Mouse (Mus musculus) myocyte (in vitro differentiated cells): ENCODE measurements around the gene Fam49a.

Source experiments
- CEBPB ChIP-seq: IDR thresholded peaks from 2 replicates; pipeline ENCODE4 v1.6.1; 2011; ENCODE audit warnings: mild to moderate bottlenecking, moderate library complexity; ENCODE audit not compliant: poor library complexity, insufficient read depth, severe bottlenecking
- MAX ChIP-seq: IDR thresholded peaks from one replicate; pipeline ENCODE4 v1.6.1; 2011; ENCODE audit warnings: low read depth, mild to moderate bottlenecking, control low read depth
- POLR2A ChIP-seq: IDR thresholded peaks from one replicate; pipeline ENCODE4 v1.6.1; 2011; ENCODE audit warnings: low read depth, mild to moderate bottlenecking, control low read depth, moderate library complexity; ENCODE audit not compliant: insufficient read length
- SRF ChIP-seq: IDR thresholded peaks from one replicate; pipeline ENCODE4 v1.6.1; 2011; ENCODE audit warnings: low read depth; ENCODE audit not compliant: control insufficient read depth, insufficient read length
- USF1 ChIP-seq: IDR thresholded peaks from one replicate; pipeline ENCODE4 v1.6.1; 2011; ENCODE audit warnings: low read depth, mild to moderate bottlenecking, control low read depth, moderate library complexity

GRCm38 (mm10) chr12:12243148-12243547, 18.8 kb upstream of the Fam49a start:
- TF ChIP-seq POLR2A (no peak), CEBPB (no peak), SRF (no peak), MAX (no peak), USF1 (no peak)
